Mouse (Mus musculus): ENCODE results near the gene 2310046K23Rik. TPM values are rescaled to one million over a fixed set of nuclear protein-coding genes. Genes with fewer than 3 reads are reported as not detected.

The 2310046K23Rik gene
- not detected in 2 replicates for polyA plus RNA-seq (2015; fragmentation: Nextera tagmentation; extraction: Ambion mirVana)

GRCm38 (mm10) chr3:92534411-92534810 is at the start of gene 2310046K23Rik:
2310046K23Rik (minus strand) TSS chr3:92534511.
- no peaks in the 10 kb centered on the region for H3K27me3 ChIP-seq (replicated peaks; ENCODE audit: control insufficient read depth, insufficient read depth, low read length)
- no peak within 1 kb of the TSS for H3K9ac ChIP-seq (replicated peaks; ENCODE audit: low read depth, low read length)
- H3K9me3 ChIP-seq (ENCODE audit: control insufficient read depth, low read length), result no peaks in the 10 kb centered on the region
- no peaks in the 10 kb centered on the region for H3K4me1 ChIP-seq (replicated peaks; ENCODE audit: control insufficient read depth, insufficient read depth, low read length)
- H3K36me3 ChIP-seq (ENCODE audit: control insufficient read depth, insufficient read depth), result no peaks in the 10 kb centered on the region
- 92% methylated on average over 3 of the region's 3 CpGs for WGBS
- H3K4me3 ChIP-seq (replicated peaks; ENCODE audit: low read length), result no peak within 1 kb of the TSS
- no peak within 1 kb of the TSS for H3K27ac ChIP-seq (ENCODE audit: low read length)
- H3K4me2 ChIP-seq (ENCODE audit: low read length), result no peak within 1 kb of the TSS
- ATAC-seq, result no peak

- no peak for ATAC-seq
- no peak overlapping the region for H3K27ac ChIP-seq (ENCODE audit: low read length)
- H3K4me3 ChIP-seq (replicated peaks; ENCODE audit: low read length), result no peak overlapping the region
- H3K36me3 ChIP-seq (ENCODE audit: control insufficient read depth, insufficient read depth), result no peaks in the 10 kb centered on the region
- H3K4me2 ChIP-seq (ENCODE audit: low read length), result no peak overlapping the region
- no peaks in the 10 kb centered on the region for H3K9me3 ChIP-seq (ENCODE audit: control insufficient read depth, low read length)
- no peaks in the 10 kb centered on the region for H3K4me1 ChIP-seq (replicated peaks; ENCODE audit: control insufficient read depth, insufficient read depth, low read length)
- WGBS, result 59% methylated on average over 3 of the region's 3 CpGs
- H3K27me3 ChIP-seq (replicated peaks; ENCODE audit: control insufficient read depth, insufficient read depth, low read length), result no peaks in the 10 kb centered on the region
- no peak overlapping the region for H3K9ac ChIP-seq (replicated peaks; ENCODE audit: low read depth, low read length)
These were observed 49.0 kb upstream of the 2310046K23Rik start for GRCm38 (mm10) chr3:92583164-92583826.

- Histone ChIP-seq H3K36me3 (ENCODE audit: control insufficient read depth, insufficient read depth) (no peaks in the 10 kb centered on the region), H3K4me1 (replicated peaks; ENCODE audit: control insufficient read depth, insufficient read depth, low read length) (no peaks in the 10 kb centered on the region), H3K9ac (replicated peaks; ENCODE audit: low read depth, low read length) (no peak overlapping the region), H3K4me3 (replicated peaks; ENCODE audit: low read length) (no peak overlapping the region), H3K4me2 (ENCODE audit: low read length) (no peak overlapping the region), H3K27me3 (replicated peaks; ENCODE audit: control insufficient read depth, insufficient read depth, low read length) (no peaks in the 10 kb centered on the region), H3K27ac (ENCODE audit: low read length) (no peak overlapping the region), H3K9me3 (ENCODE audit: control insufficient read depth, low read length) (no peaks in the 10 kb centered on the region)
- ATAC-seq, result no peak
- WGBS, result 69% methylated on average over 1 of the region's 1 CpGs
These were observed 45.2 kb upstream of the 2310046K23Rik start for GRCm38 (mm10) chr3:92579508-92579907.

DNA sequence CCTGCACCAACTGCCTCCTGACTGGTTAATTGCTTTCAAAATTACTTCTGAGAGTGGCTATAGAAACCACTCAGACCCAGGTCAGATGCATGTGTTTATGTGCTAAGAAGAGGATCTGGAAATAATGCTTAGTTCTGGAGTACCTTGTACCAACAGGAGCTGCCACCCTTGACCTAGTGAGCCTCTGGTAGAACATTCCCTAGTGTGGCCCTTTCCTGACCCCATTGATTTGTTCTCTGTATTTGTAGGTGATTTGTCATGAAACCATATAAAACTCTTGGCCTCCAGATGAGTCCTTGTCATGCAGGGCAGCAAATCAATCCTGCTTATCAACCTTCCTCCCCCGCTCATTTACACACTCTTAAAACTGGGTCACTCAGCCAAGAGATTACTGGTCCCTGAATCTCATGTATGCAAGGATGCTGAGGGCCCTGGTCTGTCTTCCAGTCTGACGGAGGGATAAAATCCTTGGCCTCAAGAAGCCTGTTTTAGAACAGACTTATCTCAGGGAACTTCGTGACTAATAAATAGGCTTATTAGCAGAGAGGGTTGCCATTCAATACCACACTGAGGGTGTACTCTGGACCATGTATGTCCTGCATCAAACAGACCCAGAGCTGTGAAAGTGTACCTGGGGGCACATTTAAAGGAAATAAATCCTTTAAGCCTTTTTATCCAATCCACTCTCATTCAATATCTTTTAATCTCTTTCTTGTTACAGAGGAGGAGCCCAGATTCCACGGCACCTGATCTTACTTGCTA is 44.5 kb upstream of the 2310046K23Rik start:
- 69% methylated on average over 4 of the region's 4 CpGs for WGBS
- no peak for ATAC-seq
- H3K4me1 ChIP-seq (replicated peaks; ENCODE audit: control insufficient read depth, insufficient read depth, low read length), result no peaks in the 10 kb centered on the region

GRCm38 (mm10) chr3:92573449-92574041 is 39.2 kb upstream of the 2310046K23Rik start, which contains the start of gene Ivl:
Ivl (minus strand) TSS chr3:92573735.
- ATAC-seq, result no peak
- Histone ChIP-seq H3K27me3 (replicated peaks; ENCODE audit: control insufficient read depth, insufficient read depth, low read length) (no peaks in the 10 kb centered on the region), H3K36me3 (ENCODE audit: control insufficient read depth, insufficient read depth) (no peaks in the 10 kb centered on the region), H3K4me3 (replicated peaks; ENCODE audit: low read length) (no peak within 1 kb of the TSS), H3K9ac (replicated peaks; ENCODE audit: low read depth, low read length) (no peak within 1 kb of the TSS), H3K4me1 (replicated peaks; ENCODE audit: control insufficient read depth, insufficient read depth, low read length) (no peaks in the 10 kb centered on the region), H3K27ac (ENCODE audit: low read length) (no peak within 1 kb of the TSS), H3K9me3 (ENCODE audit: control insufficient read depth, low read length) (no peaks in the 10 kb centered on the region), H3K4me2 (ENCODE audit: low read length) (no peak within 1 kb of the TSS)
- WGBS, result 89% methylated on average over 1 of the region's 1 CpGs

More for the DNA sequence above, 44.5 kb upstream of the 2310046K23Rik start:
- no peaks in the 10 kb centered on the region for H3K27me3 ChIP-seq (replicated peaks; ENCODE audit: control insufficient read depth, insufficient read depth, low read length)
- H3K36me3 ChIP-seq (ENCODE audit: control insufficient read depth, insufficient read depth), result no peaks in the 10 kb centered on the region
- no peaks in the 10 kb centered on the region for H3K9me3 ChIP-seq (ENCODE audit: control insufficient read depth, low read length)
- no peak overlapping the region for H3K4me3 ChIP-seq (replicated peaks; ENCODE audit: low read length)
- H3K9ac ChIP-seq (replicated peaks; ENCODE audit: low read depth, low read length), result no peak overlapping the region
- H3K4me2 ChIP-seq (ENCODE audit: low read length), result no peak overlapping the region
- H3K27ac ChIP-seq (ENCODE audit: low read length), result no peak overlapping the region

DNA sequence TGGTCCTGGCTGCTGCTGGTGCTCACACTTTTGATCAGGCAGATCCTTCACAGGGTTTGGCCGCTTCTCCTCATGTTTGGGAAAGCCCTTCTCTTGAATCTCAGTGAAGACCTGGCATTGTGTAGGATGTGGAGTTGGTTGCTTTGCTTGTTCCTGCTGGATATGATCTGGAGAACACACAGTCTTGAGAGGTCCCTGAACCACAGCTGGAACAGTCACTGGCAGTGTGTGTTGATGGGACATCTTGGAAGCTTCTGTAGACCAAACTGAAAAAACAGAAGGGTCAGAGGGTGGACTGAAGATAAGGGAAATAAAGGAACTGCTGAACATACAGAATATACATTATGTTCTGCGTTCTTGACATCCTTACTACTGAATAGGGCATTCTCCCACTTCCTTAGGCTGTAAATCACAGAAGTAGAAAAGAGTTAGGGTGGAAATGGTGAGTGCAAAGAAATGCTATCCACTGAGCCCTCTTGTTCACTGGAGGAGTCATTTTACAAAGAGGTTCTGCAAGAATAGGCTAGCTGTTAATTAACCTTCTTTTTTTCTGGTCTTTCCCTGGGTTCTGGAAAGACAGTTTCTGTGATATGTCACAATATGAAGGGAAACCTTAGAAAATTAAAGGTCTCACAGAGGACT is 38.3 kb upstream of the 2310046K23Rik start:
- Histone ChIP-seq H3K4me1 (replicated peaks; ENCODE audit: control insufficient read depth, insufficient read depth, low read length) (no peaks in the 10 kb centered on the region), H3K27ac (ENCODE audit: low read length) (no peak overlapping the region), H3K9ac (replicated peaks; ENCODE audit: low read depth, low read length) (no peak overlapping the region), H3K27me3 (replicated peaks; ENCODE audit: control insufficient read depth, insufficient read depth, low read length) (no peaks in the 10 kb centered on the region), H3K4me3 (replicated peaks; ENCODE audit: low read length) (no peak overlapping the region), H3K4me2 (ENCODE audit: low read length) (no peak overlapping the region), H3K36me3 (ENCODE audit: control insufficient read depth, insufficient read depth) (no peaks in the 10 kb centered on the region), H3K9me3 (ENCODE audit: control insufficient read depth, low read length) (no peaks in the 10 kb centered on the region)
- 63% methylated on average over 2 of the region's 2 CpGs for WGBS
- ATAC-seq, result no peak

- no peaks in the 10 kb centered on the region for H3K36me3 ChIP-seq (ENCODE audit: control insufficient read depth, insufficient read depth)
- H3K4me1 ChIP-seq (replicated peaks; ENCODE audit: control insufficient read depth, insufficient read depth, low read length), result no peaks in the 10 kb centered on the region
- no peak overlapping the region for H3K9ac ChIP-seq (replicated peaks; ENCODE audit: low read depth, low read length)
- H3K27me3 ChIP-seq (replicated peaks; ENCODE audit: control insufficient read depth, insufficient read depth, low read length), result no peaks in the 10 kb centered on the region
- H3K4me3 ChIP-seq (replicated peaks; ENCODE audit: low read length), result no peak overlapping the region
- H3K9me3 ChIP-seq (ENCODE audit: control insufficient read depth, low read length), result no peaks in the 10 kb centered on the region
- 92% methylated on average over 2 of the region's 2 CpGs for WGBS
- no peak overlapping the region for H3K4me2 ChIP-seq (ENCODE audit: low read length)
- no peak overlapping the region for H3K27ac ChIP-seq (ENCODE audit: low read length)
- no peak for ATAC-seq
These were observed 34.4 kb upstream of the 2310046K23Rik start for GRCm38 (mm10) chr3:92568752-92569151.

DNA sequence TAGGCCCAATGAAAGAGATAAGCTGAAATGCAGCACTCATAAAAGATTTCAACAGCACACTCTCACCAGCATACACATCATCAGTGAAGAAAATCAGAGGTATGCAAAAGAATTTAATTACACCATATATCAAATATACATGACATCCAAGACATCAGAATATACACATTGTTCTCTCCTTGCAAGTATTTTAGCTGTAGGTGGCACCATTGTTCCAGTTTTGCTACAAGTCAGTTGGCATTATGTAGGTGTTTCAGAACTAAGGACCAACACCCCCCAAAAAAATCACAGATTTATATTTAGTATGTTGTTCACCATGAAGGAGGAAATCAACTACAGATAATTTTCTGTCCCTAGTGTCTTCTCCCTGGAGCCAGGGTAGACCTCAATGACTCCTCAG is 31.1 kb upstream of the 2310046K23Rik start:
- no peak overlapping the region for H3K9ac ChIP-seq (replicated peaks; ENCODE audit: low read depth, low read length)
- no peaks in the 10 kb centered on the region for H3K27me3 ChIP-seq (replicated peaks; ENCODE audit: control insufficient read depth, insufficient read depth, low read length)
- no peak overlapping the region for H3K4me3 ChIP-seq (replicated peaks; ENCODE audit: low read length)
- no peak for ATAC-seq
- H3K27ac ChIP-seq (ENCODE audit: low read length), result no peak overlapping the region
- no peaks in the 10 kb centered on the region for H3K36me3 ChIP-seq (ENCODE audit: control insufficient read depth, insufficient read depth)
- no peaks in the 10 kb centered on the region for H3K4me1 ChIP-seq (replicated peaks; ENCODE audit: control insufficient read depth, insufficient read depth, low read length)
- H3K9me3 ChIP-seq (ENCODE audit: control insufficient read depth, low read length), result no peaks in the 10 kb centered on the region
- H3K4me2 ChIP-seq (ENCODE audit: low read length), result no peak overlapping the region

DNA sequence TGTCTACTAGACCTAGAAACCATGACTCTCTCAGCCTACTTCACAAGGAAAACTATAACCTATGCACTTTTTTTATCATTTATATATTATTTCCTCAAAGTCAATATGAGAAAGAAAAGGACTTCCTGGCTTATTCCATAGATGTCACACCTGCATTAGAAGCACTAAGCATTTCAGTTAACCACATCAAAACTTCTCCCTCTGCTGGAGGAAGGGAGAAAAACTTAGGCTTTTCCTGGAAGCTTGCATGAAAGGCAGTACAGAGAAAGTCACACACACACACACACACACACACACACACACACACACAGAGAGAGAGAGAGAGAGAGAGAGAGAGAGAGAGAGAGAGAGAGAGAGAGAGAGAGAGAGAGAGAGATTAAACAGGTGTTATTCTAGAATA is 22.0 kb downstream of the 2310046K23Rik start:
- no peaks in the 10 kb centered on the region for H3K9me3 ChIP-seq (ENCODE audit: control insufficient read depth, low read length)
- H3K4me3 ChIP-seq (replicated peaks; ENCODE audit: low read length), result no peak overlapping the region
- H3K27me3 ChIP-seq (replicated peaks; ENCODE audit: control insufficient read depth, insufficient read depth, low read length), result no peaks in the 10 kb centered on the region
- no peaks in the 10 kb centered on the region for H3K4me1 ChIP-seq (replicated peaks; ENCODE audit: control insufficient read depth, insufficient read depth, low read length)
- no peak overlapping the region for H3K9ac ChIP-seq (replicated peaks; ENCODE audit: low read depth, low read length)
- no peak overlapping the region for H3K27ac ChIP-seq (ENCODE audit: low read length)
- H3K36me3 ChIP-seq (ENCODE audit: control insufficient read depth, insufficient read depth), result no peaks in the 10 kb centered on the region
- no peak overlapping the region for H3K4me2 ChIP-seq (ENCODE audit: low read length)
- no peak for ATAC-seq

Data from forebrain, embryonic 16.5 days (tissue).